Mouse (Mus musculus) left cerebral cortex, adult 2 months (tissue): ENCODE measurements around the gene Zcchc3. TPM values are rescaled to one million over a fixed set of nuclear protein-coding genes. Genes with fewer than 3 reads are reported as not detected.
A peak's percentile ranks its signal among the peaks of the same experiment; 100 is the strongest.
"Not testable (repeated sequence)": the region's sequence is repeated elsewhere in the genome, so short reads cannot be mapped to it uniquely, and the experiment has no call there.

Source experiments
- DNase-seq, 2 experiments: peaks; one replicate each; pipeline ENCODE4 v3.0.0; 2021 to 2022; ENCODE audit warnings: low spot score in 2 of 2, mixed read lengths in 1 of 2; ENCODE audit errors: extremely low spot score in 1 of 2
- H3K27ac ChIP-seq: fragments of 200-600 bp; 2 replicates; pipeline ENCODE4 v1.8.1; 2022
- H3K4me3 ChIP-seq: fragments of 200-600 bp; 2 replicates; pipeline ENCODE4 v1.8.1; 2022
- CTCF ChIP-seq: fragments of 200-600 bp; IDR thresholded peaks from 2 replicates; pipeline ENCODE4 v1.8.1; 2022; ENCODE audit warnings: antibody characterized with exemption, mild to moderate bottlenecking, moderate library complexity
- intact Hi-C: fragments of 180-260 bp; cut with DNase I; formaldehyde crosslinking; loops from one replicate; pipeline ENCODE4 v1.15.1; 2025
- total RNA-seq, 2 experiments: library from RNA; stranded (reverse); gene quantifications; 2 replicates each; pipeline ENCODE4 v1.2.3; 2021

Gene Zcchc3
- total RNA-seq, 2 experiments from 2014 or later, result 8.5 to 9.9 TPM

DNA sequence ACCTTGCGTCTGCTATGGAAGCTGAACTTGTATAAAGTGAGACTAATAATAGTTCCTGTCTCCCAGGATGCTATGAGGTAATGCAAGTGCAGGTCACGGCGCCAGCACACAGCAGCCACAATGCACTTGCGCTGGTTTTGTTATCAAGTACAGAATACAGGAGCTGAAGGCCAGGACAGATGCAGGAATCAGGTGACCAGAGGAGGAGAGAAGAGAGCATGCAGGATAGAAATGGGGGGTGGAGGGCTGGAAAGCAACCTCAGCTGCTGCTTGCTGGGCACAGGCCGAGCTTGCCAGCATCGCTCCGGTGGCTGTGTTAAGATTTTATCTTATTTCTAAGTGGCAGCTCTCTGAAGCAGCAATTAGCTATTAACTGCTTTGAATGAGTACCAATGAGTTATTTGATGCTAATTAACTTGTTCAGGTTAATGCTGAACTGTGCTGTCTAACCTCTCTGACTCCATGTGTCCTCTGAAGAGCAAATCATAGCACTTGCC, 21.6 kb upstream of the Zcchc3 start:
- no peak for DNase-seq
- TF ChIP-seq CTCF, result no peak
- Histone ChIP-seq H3K27ac (no peak overlapping the region), H3K4me3 (no peak overlapping the region)
- intact Hi-C loops, result no loop called here

DNA sequence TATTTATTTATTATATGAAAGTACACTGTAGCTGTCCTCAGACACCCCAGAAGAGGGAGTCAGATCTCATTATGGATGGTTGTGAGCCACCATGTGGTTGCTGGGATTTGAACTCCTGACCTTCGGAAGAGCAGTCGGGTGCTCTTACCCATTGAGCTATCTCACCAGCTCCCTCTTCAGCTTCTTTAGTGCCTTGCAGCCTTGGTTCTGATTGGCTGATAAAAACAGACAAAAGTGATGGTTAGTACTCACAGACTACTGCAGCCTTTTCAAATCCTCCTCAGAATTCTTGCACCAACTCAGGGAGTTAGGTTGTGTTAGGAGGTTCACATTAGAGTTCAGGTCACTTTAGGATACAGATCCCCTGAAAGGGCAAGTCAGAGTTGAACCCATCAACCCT, 13.7 kb upstream of the Zcchc3 start:
- intact Hi-C loops, DNase-seq, H3K27ac ChIP-seq, H3K4me3 ChIP-seq: not testable (repeated sequence)
- TF ChIP-seq CTCF, result peak; percentile 15

DNA sequence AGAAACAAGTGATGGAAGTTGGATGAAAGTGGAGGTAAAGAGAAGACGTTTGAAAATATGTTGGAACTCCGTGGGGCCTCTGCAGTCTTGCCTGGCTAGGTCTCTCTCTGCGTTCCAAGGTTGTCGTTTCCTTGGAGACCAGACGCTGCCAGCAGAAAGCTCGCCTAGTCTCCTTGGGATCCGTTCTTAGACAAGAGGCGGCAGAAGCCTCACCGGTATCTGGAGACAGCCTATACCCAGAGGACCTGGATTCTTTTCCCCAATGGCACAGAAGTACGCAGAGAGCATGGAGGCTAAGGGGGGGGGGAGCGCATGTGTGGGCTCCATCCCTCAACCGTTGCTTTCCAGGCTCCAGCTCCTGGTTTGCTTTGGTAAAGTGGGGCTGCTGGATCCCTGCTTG, 12.7 kb upstream of the Zcchc3 start:
- Histone ChIP-seq H3K27ac (no peak overlapping the region), H3K4me3 (peak overlapping the region; percentile 23)
- TF ChIP-seq CTCF, result no peak
- DNase-seq, result peak; percentile 33 to 56
- intact Hi-C loops, result no loop called here

- DNase-seq, result no peak
- Histone ChIP-seq H3K27ac (no peak overlapping the region), H3K4me3 (no peak overlapping the region)
- no peak for TF ChIP-seq CTCF
- intact Hi-C loops, result no loop called here
Measured at GRCm38 (mm10) chr2:152415786-152416185, 959 bp upstream of the Zcchc3 start.

DNA sequence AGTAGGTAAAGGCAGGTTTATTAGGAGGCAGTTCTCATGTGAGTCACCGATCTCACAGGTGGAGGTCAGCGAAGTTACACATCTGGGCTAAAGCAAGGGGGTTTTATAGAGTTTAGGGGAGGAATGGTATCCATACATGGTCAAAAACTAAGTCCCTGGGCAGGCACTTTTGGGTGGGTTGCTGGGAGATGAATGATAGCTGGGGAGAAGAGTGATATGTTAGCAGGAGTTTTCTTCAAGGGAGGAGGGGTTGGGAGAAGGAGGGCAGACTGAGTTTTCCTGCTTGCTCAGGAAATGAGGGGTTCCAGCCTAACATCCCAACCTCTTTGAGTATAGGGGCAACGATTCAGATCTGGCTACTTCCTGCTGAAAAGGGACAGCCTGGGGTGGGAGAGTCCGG, 460 bp upstream of the Zcchc3 start, which contains the start of gene 6820408C15Rik:
Gene 6820408C15Rik (plus strand): TSS at position 301 of the 400 bp plus-strand sequence.
- intact Hi-C loops, result no loop called here
- DNase-seq, result no peak
- Histone ChIP-seq H3K4me3 (peak within 1 kb of the TSS; percentile 71), H3K27ac (peak within 1 kb of the TSS; percentile 95)
- no peak for TF ChIP-seq CTCF

DNA sequence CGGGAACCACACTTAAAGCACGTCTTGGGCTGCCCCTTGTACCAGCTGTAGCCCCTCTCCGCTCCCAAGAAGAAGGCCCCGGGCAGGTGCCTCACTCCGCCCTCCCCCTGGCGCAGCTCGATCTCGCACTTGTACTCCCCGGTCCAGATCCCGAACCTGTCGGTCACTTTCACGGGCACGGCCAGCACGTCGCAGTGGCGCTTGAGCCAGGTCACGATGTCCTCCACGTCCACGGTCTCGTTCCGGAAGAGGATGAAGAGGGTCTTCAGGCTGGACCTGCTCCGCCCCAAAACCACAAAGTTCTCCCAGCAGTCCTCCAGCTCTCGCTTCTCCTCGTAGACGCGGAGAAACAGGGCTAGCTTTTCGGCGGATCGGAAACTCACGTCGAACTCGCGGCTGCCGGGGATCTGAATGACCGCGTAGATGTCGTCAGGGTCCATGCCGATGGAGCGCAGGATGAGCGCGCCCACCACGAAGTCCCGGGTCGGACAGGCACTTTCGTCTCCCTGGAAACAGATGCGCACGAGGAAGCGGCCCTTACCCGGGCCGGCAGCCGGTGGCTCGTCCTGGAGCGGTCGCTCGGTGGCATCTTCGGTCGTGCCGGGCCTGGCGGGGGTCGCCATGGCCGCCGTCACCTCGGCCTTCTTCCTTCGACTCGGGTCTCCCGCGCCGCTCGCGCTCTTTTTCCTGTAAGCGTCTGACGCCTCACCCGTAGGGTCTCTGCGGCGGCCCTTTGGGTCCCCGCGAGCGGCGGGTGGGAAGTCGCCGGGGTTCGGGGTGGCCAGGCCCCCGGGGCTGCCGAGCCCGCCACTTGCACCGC, 852 bp downstream of the Zcchc3 start:
- peak in 1 of 2 experiments; percentile 35 for DNase-seq
- TF ChIP-seq CTCF, result no peak

DNA sequence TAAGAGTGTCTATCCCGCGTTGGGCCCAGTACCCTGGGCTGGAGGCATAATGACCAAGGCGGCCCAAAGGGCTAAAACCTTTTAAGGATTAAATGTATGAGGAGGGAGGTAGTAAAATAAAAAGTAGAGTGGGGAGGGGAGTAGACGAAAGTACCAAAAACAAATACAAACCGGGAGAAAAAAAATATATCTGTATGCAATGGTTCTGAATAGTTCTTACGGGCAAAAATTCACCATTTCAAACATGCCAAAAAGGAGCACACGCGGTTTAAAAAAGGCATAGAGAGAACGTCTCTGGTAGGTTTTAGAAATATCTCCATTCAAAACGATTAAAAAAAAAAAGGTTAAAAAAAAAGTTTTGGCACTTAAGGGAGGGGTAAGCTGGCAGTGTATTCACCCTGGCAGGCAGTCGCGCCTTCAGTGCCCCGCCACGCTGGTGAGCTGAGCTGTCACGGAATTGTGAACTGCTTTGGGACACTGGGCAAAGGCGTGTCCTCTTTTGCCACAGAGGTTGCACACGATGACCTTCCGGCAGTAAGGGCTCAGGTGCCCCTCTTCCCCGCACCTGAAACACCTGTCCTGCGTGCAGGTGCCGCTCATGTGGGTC, 1.6 kb downstream of the Zcchc3 start:
- Histone ChIP-seq H3K4me3 (peak overlapping the region; percentile 71), H3K27ac (peak overlapping the region; percentile 95)
- intact Hi-C loops, result no loop called here
- DNase-seq, result no peak
- TF ChIP-seq CTCF, result no peak

More for the DNA sequence above, 852 bp downstream of the Zcchc3 start:
- Histone ChIP-seq H3K27ac (peak overlapping the region; percentile 95), H3K4me3 (peak overlapping the region; percentile 71)
- intact Hi-C loops, result loop anchor here (1.0 kb wide), 1 partner anchor 17 kb away; no protein-coding TSS in a partner anchor

- peak overlapping the region; percentile 71 for H3K4me3 ChIP-seq
- intact Hi-C loops, result no loop called here
- TF ChIP-seq CTCF, result no peak
- H3K27ac ChIP-seq, result no peak overlapping the region
- DNase-seq, result no peak
Measured at GRCm38 (mm10) chr2:152412526-152413157, 2.2 kb downstream of the Zcchc3 start.

GRCm38 (mm10) chr2:152411471-152411870, 3.4 kb downstream of the Zcchc3 start:
- intact Hi-C loops, result loop anchor here (2.0 kb wide), 1 partner anchor 15 kb away; no protein-coding TSS in a partner anchor
- peak overlapping the region; percentile 36 for H3K27ac ChIP-seq
- no peak overlapping the region for H3K4me3 ChIP-seq
- DNase-seq, result no peak
- TF ChIP-seq CTCF, result no peak

- Histone ChIP-seq H3K4me3 (peak overlapping the region; percentile 3; the same call in 1 of the 2 replicates), H3K27ac (peak overlapping the region; percentile 36)
- DNase-seq, result peak; percentile 52 to 77
- intact Hi-C loops, result loop anchor here (2.0 kb wide), 1 partner anchor 14 kb away; no protein-coding TSS in a partner anchor
- TF ChIP-seq CTCF, result no peak
Measured at GRCm38 (mm10) chr2:152410971-152411371, 3.9 kb downstream of the Zcchc3 start.

GRCm38 (mm10) chr2:152409781-152410180, 5.0 kb downstream of the Zcchc3 start:
- Histone ChIP-seq H3K27ac (no peak overlapping the region), H3K4me3 (no peak overlapping the region)
- DNase-seq, result no peak
- intact Hi-C loops, result loop anchor here (2.0 kb wide), 1 partner anchor 13 kb away; no protein-coding TSS in a partner anchor
- TF ChIP-seq CTCF, result no peak

GRCm38 (mm10) chr2:152406126-152406525, 8.7 kb downstream of the Zcchc3 start:
- peak overlapping the region; percentile 85 for H3K27ac ChIP-seq
- H3K4me3 ChIP-seq, result peak overlapping the region; percentile 42
- DNase-seq, result peak; percentile 95 to 98
- intact Hi-C loops, result no loop called here
- peak; percentile 5; the same call in 1 of the 2 replicates for TF ChIP-seq CTCF
